Mouse (Mus musculus) heart, postnatal 0 days (tissue): ENCODE measurements around the gene Tenm3. TPM values are rescaled to one million over a fixed set of nuclear protein-coding genes. Genes with fewer than 3 reads are reported as not detected.

Experiments
- ATAC-seq: fragments of 200-750 bp; cut with Nextera tagmentation; 2 replicates; pipeline ENCODE4 v1.8.0; 2017; ENCODE audit warnings: low read depth, moderate number of reproducible peaks, moderate library complexity; ENCODE audit not compliant: insufficient read depth
- DNase-seq: peaks from one replicate; pipeline ENCODE4 v3.0.0-alpha.2; 2016; ENCODE audit warnings: low spot score
- H3K27ac ChIP-seq: fragments of 300-500 bp; sonication (generic); 2 replicates; pipeline ENCODE4 v1.5.1; 2014; ENCODE audit warnings: low read depth, mild to moderate bottlenecking
- H3K27me3 ChIP-seq: fragments of 300-500 bp; sonication (generic); 2 replicates; pipeline ENCODE4 v1.6.1; 2014; ENCODE audit warnings: low read length, mixed read lengths; ENCODE audit not compliant: control insufficient read depth, insufficient read depth
- H3K36me3 ChIP-seq: fragments of 300-500 bp; sonication (generic); replicated peaks from 2 replicates; pipeline ENCODE4 v1.6.1; 2014; ENCODE audit warnings: low read length, mixed read lengths; ENCODE audit not compliant: control insufficient read depth, insufficient read depth
- H3K4me1 ChIP-seq: fragments of 300-500 bp; sonication (generic); 2 replicates; pipeline ENCODE4 v1.6.1; 2014; ENCODE audit warnings: antibody characterized with exemption; ENCODE audit not compliant: control insufficient read depth, insufficient read depth
- H3K4me2 ChIP-seq: fragments of 300-500 bp; sonication (generic); 2 replicates; pipeline ENCODE4 v1.6.1; 2014; ENCODE audit warnings: low read depth, mild to moderate bottlenecking, low read length, moderate library complexity
- H3K4me3 ChIP-seq: fragments of 300-500 bp; sonication (generic); 2 replicates; pipeline ENCODE4 v1.5.1; 2014; ENCODE audit warnings: low read depth, low read length
- H3K9ac ChIP-seq: fragments of 300-500 bp; sonication (generic); replicated peaks from 2 replicates; pipeline ENCODE4 v1.6.1; 2014; ENCODE audit warnings: low read depth, low read length, mixed read lengths
- H3K9me3 ChIP-seq: fragments of 300-500 bp; sonication (generic); replicated peaks from 2 replicates; pipeline ENCODE4 v1.6.1; 2016; ENCODE audit warnings: low read length; ENCODE audit not compliant: control insufficient read depth
- CTCF ChIP-seq: IDR thresholded peaks from 2 replicates; pipeline ENCODE4 v1.5.1; 2016; ENCODE audit warnings: antibody characterized with exemption, control low read depth, low read depth
- EP300 ChIP-seq: IDR thresholded peaks from 2 replicates; pipeline ENCODE4 v1.6.1; 2016; ENCODE audit warnings: antibody characterized with exemption, low read depth
- WGBS: fragments of 180-500 bp; shearing (Covaris S2); extraction: QIAGEN DNeasy Blood & Tissue Kit; methylation state at CpG from one replicate; pipeline ENCODE4 v1.1.7; 2014; 5-methylcytosine and 5-hydroxymethylcytosine counted together
- polyA plus RNA-seq: library from polyadenylated mRNA; unstranded; fragments of >200 nt; fragmentation: Nextera tagmentation; extraction: Ambion mirVana; gene quantifications from 2 replicates; pipeline ENCODE4 v1.2.1, GENCODE M21; 2015
- total RNA-seq: library from RNA; depleted of rRNA; stranded (reverse); fragments of >200 nt; gene quantifications from 2 replicates; pipeline ENCODE4 v1.2.3, GENCODE M21; 2014; ENCODE audit warnings: low replicate concordance

Tenm3 gene
- total and polyA plus RNA-seq, 2 experiments from 2014 or later: 1.6 to 17.2 TPM

GRCm38 (mm10) chr8:48275066-48275465 lies 568.7 kb downstream of the Tenm3 start:
- TF ChIP-seq CTCF: no peak
- TF ChIP-seq EP300: no peak
- DNase-seq: no peak
- Histone ChIP-seq H3K4me3 (no peak overlapping the region), H3K4me1 (no peaks in the 10 kb centered on the region), H3K27me3 (no peaks in the 10 kb centered on the region), H3K36me3 (peaks cover 6% of the 10 kb centered on the region), H3K9ac (no peak overlapping the region), H3K27ac (no peak overlapping the region), H3K9me3 (peaks cover 9% of the 10 kb centered on the region; the same call in 1 of the 2 replicates), H3K4me2 (no peak overlapping the region)
- no peak for ATAC-seq
- 87% methylated on average over 11 of the region's 11 CpGs for WGBS

DNA sequence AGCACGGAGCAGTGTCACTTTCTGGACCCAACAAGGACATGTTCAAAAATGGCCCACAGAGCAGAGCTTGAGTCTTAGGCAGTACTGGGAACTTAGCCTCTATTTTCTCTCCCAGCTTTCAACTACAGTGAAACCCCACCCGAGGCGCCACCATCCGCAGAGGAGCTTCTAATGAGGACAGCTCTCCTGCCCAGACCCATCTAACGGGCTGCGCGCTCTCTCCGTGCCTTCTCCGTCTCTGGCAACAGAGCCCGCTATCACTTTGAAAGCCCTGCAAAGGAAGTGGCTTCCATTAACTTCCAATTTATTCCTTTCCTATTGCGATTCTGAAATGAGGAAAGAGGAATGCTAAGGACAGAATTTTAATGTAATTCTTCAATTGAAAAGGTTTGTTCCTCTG lies 569.2 kb downstream of the Tenm3 start:
- no peak for ATAC-seq
- H3K4me2 ChIP-seq: no peak overlapping the region
- no peak for DNase-seq
- WGBS: 91% methylated on average over 11 of the region's 11 CpGs
- H3K9ac ChIP-seq: no peak overlapping the region
- peaks cover 6% of the 10 kb centered on the region for H3K36me3 ChIP-seq
- TF ChIP-seq EP300 (no peak), CTCF (no peak)
- H3K27me3 ChIP-seq: no peaks in the 10 kb centered on the region
- H3K4me3 ChIP-seq: no peak overlapping the region
- H3K27ac ChIP-seq: no peak overlapping the region
- no peaks in the 10 kb centered on the region for H3K4me1 ChIP-seq
- peaks cover 9% of the 10 kb centered on the region; the same call in 1 of the 2 replicates for H3K9me3 ChIP-seq

- 90% methylated on average over 10 of the region's 10 CpGs for WGBS
- Histone ChIP-seq H3K4me3 (no peak overlapping the region), H3K27ac (no peak overlapping the region), H3K9me3 (no peaks in the 10 kb centered on the region), H3K4me2 (no peak overlapping the region), H3K27me3 (no peaks in the 10 kb centered on the region), H3K36me3 (no peaks in the 10 kb centered on the region), H3K4me1 (no peaks in the 10 kb centered on the region), H3K9ac (no peak overlapping the region)
- TF ChIP-seq CTCF (no peak), EP300 (no peak)
- DNase-seq: no peak
- no peak for ATAC-seq
Observed at GRCm38 (mm10) chr8:48268638-48269037, 575.1 kb downstream of the Tenm3 start.

- TF ChIP-seq EP300 (no peak), CTCF (no peak)
- Histone ChIP-seq H3K27me3 (no peaks in the 10 kb centered on the region), H3K9ac (no peak overlapping the region), H3K9me3 (no peaks in the 10 kb centered on the region), H3K4me3 (no peak overlapping the region), H3K27ac (no peak overlapping the region), H3K4me1 (no peaks in the 10 kb centered on the region), H3K36me3 (no peaks in the 10 kb centered on the region), H3K4me2 (no peak overlapping the region)
- ATAC-seq (no peak), DNase-seq (no peak)
- WGBS: 92% methylated on average over 10 of the region's 10 CpGs
Observed at GRCm38 (mm10) chr8:48260265-48260664, 583.5 kb downstream of the Tenm3 start.

GRCm38 (mm10) chr8:48259832-48260231 lies 583.9 kb downstream of the Tenm3 start:
- 64% methylated on average over 6 of the region's 6 CpGs for WGBS
- no peak for ATAC-seq
- no peak overlapping the region for H3K9ac ChIP-seq

GRCm38 (mm10) chr8:48243876-48244275 lies 599.9 kb downstream of the Tenm3 start:
- TF ChIP-seq CTCF (no peak), EP300 (no peak)
- H3K4me3 ChIP-seq: no peak overlapping the region
- H3K36me3 ChIP-seq: no peaks in the 10 kb centered on the region
- WGBS: 63% methylated on average over 2 of the region's 2 CpGs
- H3K27ac ChIP-seq: no peak overlapping the region
- ATAC-seq: no peak
- H3K4me1 ChIP-seq: no peaks in the 10 kb centered on the region
- H3K9ac ChIP-seq: no peak overlapping the region
- H3K27me3 ChIP-seq: no peaks in the 10 kb centered on the region
- no peak overlapping the region for H3K4me2 ChIP-seq
- H3K9me3 ChIP-seq: no peaks in the 10 kb centered on the region
- no peak for DNase-seq

More at GRCm38 (mm10) chr8:48259832-48260231, 583.9 kb downstream of the Tenm3 start:
- no peak for TF ChIP-seq EP300
- no peak for TF ChIP-seq CTCF
- Histone ChIP-seq H3K27ac (no peak overlapping the region), H3K4me1 (no peaks in the 10 kb centered on the region), H3K36me3 (no peaks in the 10 kb centered on the region), H3K4me3 (no peak overlapping the region), H3K9me3 (no peaks in the 10 kb centered on the region), H3K4me2 (no peak overlapping the region), H3K27me3 (no peaks in the 10 kb centered on the region)
- no peak for DNase-seq
